Mouse (Mus musculus) frontal cortex, adult 2 months (tissue): ENCODE data around the gene Osbpl10. TPM values are rescaled to one million over a fixed set of nuclear protein-coding genes. Genes with fewer than 3 reads are reported as not detected.
"Not testable (repeated sequence)": the region's sequence is repeated elsewhere in the genome, so short reads cannot be mapped to it uniquely, and the experiment has no call there.

Experiments used
- DNase-seq, 2 experiments: peaks; one replicate each; pipeline ENCODE4 v3.0.0; 2022; ENCODE audit warnings: low spot score in 1 of 2; ENCODE audit errors: extremely low spot score in 1 of 2
- polyA plus RNA-seq: library from polyadenylated mRNA; depleted of rRNA; stranded (reverse); fragments of >200 nt; gene quantifications from 2 replicates; pipeline ENCODE4 v1.2.3, GENCODE M21; 2012; rRNA removed

The Osbpl10 gene
- polyA plus RNA-seq = 17.6 and 18.7 TPM in 2 replicates

- peak; percentile 69 to 89 for DNase-seq
Observed at GRCm38 (mm10) chr9:114978281-114979111, at the start of gene Osbpl10. Gene Osbpl10, plus strand, starts transcription at chr9:114978569.

- DNase-seq = peak; percentile 30 to 42
Observed at GRCm38 (mm10) chr9:114930464-114931090, 47.8 kb upstream of the Osbpl10 start.

GRCm38 (mm10) chr9:114932607-114933006 is 45.8 kb upstream of the Osbpl10 start:
- DNase-seq = no peak

GRCm38 (mm10) chr9:114933037-114933722 is 45.2 kb upstream of the Osbpl10 start:
- DNase-seq = peak in 1 of 2 experiments; percentile 24

- DNase-seq = peak; percentile 94 to 98
Observed at GRCm38 (mm10) chr9:114933723-114934171, 44.6 kb upstream of the Osbpl10 start, which contains the start of gene Gpd1l. Gene Gpd1l, minus strand, starts transcription at chr9:114933987.

GRCm38 (mm10) chr9:114934231-114934630 is 44.1 kb upstream of the Osbpl10 start:
- no peak for DNase-seq

- no peak for DNase-seq
Observed at GRCm38 (mm10) chr9:114935321-114935720, 43.0 kb upstream of the Osbpl10 start.

- no peak for DNase-seq
Observed at GRCm38 (mm10) chr9:114936687-114937086, 41.7 kb upstream of the Osbpl10 start.

- DNase-seq = no peak
Observed at GRCm38 (mm10) chr9:114944642-114945041, 33.7 kb upstream of the Osbpl10 start.

GRCm38 (mm10) chr9:114945576-114945975 is 32.8 kb upstream of the Osbpl10 start:
- no peak for DNase-seq

GRCm38 (mm10) chr9:114948395-114948794 is 30.0 kb upstream of the Osbpl10 start:
- DNase-seq = peak in 1 of 2 experiments; percentile 19

GRCm38 (mm10) chr9:114952866-114953265 is 25.5 kb upstream of the Osbpl10 start:
- DNase-seq = no peak

GRCm38 (mm10) chr9:114955340-114955739 is 23.0 kb upstream of the Osbpl10 start:
- DNase-seq = no peak

- peak in 1 of 2 experiments; percentile 66 for DNase-seq
Observed at GRCm38 (mm10) chr9:114956945-114957344, 21.4 kb upstream of the Osbpl10 start.

- no peak for DNase-seq
Observed at GRCm38 (mm10) chr9:114960043-114960789, 18.2 kb upstream of the Osbpl10 start.

- no peak for DNase-seq
Observed at GRCm38 (mm10) chr9:114960844-114961243, 17.5 kb upstream of the Osbpl10 start.

GRCm38 (mm10) chr9:114964093-114964492 is 14.3 kb upstream of the Osbpl10 start:
- DNase-seq = no peak

GRCm38 (mm10) chr9:114966286-114966685 is 12.1 kb upstream of the Osbpl10 start:
- DNase-seq = not testable (repeated sequence)

GRCm38 (mm10) chr9:114977461-114978280 is 698 bp upstream of the Osbpl10 start:
- peak; percentile 62 to 72 for DNase-seq
